Mouse (Mus musculus): ENCODE data around the gene Kirrel3.

The Kirrel3 gene

DNA sequence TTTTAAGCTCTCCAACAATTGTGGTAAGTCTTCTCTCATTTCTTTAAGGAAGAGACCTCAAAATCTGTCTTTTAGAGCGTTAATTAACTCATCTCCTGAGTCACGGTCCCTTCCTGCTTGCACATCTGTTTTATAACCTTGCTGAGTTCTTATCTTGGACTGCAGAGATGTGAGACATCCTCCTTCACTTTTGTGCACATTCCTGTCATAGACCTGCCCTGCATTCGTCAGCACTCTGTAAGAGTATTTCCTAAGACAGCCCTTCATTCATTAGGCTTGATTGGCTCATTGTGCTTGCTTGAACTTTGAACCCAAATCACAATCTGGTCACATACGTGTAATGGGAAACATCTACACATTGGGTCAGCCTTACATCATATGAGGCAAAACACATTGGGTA lies 114.6 kb downstream of the Kirrel3 start:
- DNase-seq (ENCODE audit: low spot score in 2 of 2) = no peak

DNA sequence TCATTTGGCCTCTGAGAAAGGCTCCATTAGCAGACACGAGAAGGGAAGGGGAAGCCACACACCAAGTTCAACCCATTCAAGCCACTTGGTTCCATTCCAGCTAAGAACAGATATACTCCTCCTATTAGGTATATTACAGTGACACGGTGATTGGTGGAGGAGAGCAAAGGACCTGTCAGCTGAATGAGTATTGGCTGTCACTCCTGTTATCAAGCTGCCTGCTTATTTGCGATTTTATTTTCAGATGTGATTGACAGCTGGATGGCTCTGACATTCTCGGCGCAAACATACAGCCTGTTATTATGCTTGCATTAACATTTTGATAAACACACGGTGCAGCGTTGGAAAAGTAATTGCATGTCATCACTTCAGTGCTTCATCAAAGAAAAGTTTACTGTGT lies 118.1 kb downstream of the Kirrel3 start:
- no peak for DNase-seq (ENCODE audit: low spot score in 2 of 2)

GRCm38 (mm10) chr9:34604931-34605330 lies 119.2 kb downstream of the Kirrel3 start:
- DNase-seq (ENCODE audit: low spot score in 2 of 2) = no peak

DNA sequence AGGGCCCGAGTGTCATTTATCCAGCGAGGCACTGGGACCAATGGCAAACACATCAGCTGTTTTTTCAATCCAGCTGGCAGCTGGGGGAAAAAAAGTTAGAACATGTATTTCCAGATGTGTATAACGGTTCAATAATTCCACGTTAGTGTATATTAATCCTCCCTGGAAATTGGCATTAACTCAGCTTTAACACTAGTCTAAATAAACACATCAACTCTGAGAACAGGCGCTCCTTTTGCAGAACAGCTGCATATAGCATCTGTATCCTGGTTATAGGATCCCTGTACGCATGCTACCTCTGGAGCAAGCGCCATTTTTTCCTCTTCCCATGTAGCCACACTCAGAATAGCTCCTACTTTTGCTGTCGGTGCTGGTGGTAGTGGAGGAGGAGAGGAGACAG lies 119.8 kb downstream of the Kirrel3 start:
- DNase-seq (ENCODE audit: low spot score in 2 of 2) = no peak

DNA sequence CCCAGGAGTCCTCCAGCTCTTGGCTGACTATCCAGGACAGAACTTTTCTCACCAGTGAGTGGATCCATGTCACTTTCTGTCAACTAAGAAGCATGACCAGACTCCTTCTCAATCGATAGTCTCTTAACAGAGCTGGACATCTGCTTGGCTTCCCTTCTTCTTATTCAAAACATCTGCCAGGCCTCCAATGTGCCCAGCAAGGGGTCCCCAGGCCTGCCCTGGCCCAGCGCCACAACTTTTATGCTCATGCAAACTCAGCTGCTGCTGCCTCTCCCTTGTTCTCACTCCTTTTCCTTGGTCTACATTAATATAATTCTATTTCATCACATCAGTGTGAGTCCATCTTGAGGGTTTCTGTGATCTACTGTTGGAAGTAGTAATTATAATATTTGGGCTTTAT lies 122.3 kb downstream of the Kirrel3 start:
- no peak for DNase-seq (ENCODE audit: low spot score in 2 of 2)

- DNase-seq (ENCODE audit: low spot score in 2 of 2) = no peak
These were observed 127.4 kb downstream of the Kirrel3 start for GRCm38 (mm10) chr9:34612886-34613769.

DNA sequence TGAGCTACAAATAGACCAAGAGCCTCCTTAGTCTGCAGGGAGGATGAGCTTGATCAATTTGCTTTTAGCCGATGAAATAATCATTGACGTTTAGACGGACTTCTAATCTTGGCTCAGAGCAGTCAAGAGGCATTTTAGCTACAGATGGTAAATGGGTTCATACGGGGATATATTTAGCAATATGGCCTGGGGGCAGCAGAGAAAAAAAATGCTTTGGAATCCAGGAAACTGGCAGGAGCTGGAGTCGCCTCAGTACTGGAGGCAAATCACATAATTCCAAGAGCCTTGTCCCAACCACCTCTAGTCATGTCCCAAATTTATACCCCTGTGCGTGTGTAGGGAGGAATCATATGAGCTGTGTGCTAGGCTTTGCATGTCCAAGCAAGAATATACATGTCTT lies 132.4 kb downstream of the Kirrel3 start:
- no peak for DNase-seq (ENCODE audit: low spot score in 2 of 2)

DNA sequence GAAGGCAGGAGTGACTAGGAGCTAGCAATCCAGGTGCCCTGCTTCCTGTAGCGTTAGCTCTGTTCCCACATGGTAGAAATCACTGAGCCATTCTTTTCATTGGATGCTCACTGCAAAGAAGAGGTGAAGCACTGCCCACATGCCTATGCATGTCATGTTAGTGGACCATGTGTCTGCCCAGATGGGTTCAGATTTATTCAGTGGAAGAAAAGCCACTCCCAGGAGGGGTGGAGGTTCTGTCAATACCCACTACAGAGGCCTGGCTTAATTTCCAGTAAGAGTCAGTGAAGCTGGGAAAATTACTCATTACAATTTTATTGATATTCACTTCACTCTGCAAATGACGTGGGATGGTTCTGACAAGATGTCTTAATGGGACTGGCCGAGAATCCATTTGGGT lies 134.2 kb downstream of the Kirrel3 start:
- DNase-seq (ENCODE audit: low spot score in 2 of 2) = no peak

GRCm38 (mm10) chr9:34623526-34623925 lies 137.8 kb downstream of the Kirrel3 start:
- no peak for DNase-seq (ENCODE audit: low spot score in 2 of 2)

- no peak for DNase-seq (ENCODE audit: low spot score in 2 of 2)
These were observed 138.3 kb downstream of the Kirrel3 start for GRCm38 (mm10) chr9:34624021-34624420.

DNA sequence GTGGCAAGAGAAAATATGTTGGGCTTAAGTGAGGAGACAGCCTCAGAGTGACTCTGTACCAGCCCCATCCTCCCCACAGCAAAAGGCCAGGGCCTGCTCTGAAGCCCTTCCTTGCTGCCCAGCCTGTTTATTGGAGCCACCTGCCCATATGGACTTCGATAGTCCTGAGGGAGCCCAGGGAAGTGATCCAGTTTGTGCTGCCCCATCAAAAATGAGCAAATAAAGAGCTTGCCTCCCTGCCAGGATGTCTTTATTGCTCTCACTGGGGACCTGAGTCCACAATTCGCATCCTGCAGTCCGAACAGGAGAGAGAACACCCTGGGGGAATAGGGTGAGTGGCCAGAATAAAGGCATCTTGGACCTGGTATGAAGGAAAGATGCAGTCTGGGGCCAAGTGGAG lies 143.1 kb downstream of the Kirrel3 start:
- no peak for DNase-seq (ENCODE audit: low spot score in 2 of 2)

- DNase-seq (ENCODE audit: low spot score in 2 of 2) = no peak
These were observed 150.0 kb downstream of the Kirrel3 start for GRCm38 (mm10) chr9:34635696-34636095.

- no peak for DNase-seq (ENCODE audit: low spot score in 2 of 2)
These were observed 158.2 kb downstream of the Kirrel3 start for GRCm38 (mm10) chr9:34643917-34644316.

GRCm38 (mm10) chr9:34644392-34644791 lies 158.7 kb downstream of the Kirrel3 start:
- no peak for DNase-seq (ENCODE audit: low spot score in 2 of 2)

DNA sequence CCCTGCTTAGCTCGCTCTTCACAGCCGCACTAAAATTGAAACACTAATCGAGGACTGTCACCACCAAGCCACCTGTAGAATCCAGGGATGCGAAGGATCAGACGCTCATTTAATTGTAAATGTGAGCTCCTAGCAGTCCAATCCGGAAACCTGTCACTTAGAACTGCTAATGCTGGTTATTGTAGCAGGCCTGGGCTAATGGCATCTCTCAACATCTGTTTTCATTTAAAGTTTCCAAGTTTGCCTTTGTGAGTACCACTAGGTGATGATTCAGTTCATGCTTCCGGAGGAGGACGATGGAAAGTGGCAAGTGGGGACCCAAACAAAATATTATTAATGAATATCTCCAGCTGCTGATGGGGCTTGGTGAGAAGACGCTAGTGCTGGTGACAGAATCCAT lies 161.1 kb downstream of the Kirrel3 start:
- DNase-seq (ENCODE audit: low spot score in 2 of 2) = no peak

DNA sequence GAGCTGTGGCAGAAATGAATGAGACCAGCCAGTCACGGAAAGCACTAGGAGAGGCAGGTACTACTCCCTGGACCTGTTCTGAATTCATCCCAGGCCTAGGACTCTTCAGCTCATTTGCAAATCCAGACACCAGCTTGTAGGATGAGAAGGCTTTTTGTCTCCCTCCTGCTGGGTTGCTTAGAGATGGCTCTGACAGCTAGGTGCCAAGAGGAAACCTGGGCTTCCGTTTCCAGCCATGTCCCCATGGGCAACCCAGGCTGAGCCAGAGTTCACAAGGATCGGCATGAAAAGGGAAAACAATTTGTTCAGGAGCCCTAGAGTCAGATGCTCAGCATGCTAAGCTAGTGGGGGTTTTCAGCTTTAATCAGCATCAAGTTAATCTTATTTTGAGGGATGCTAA lies 166.6 kb downstream of the Kirrel3 start:
- no peak for DNase-seq (ENCODE audit: low spot score in 2 of 2)

- DNase-seq (ENCODE audit: low spot score in 2 of 2) = no peak
These were observed 167.4 kb downstream of the Kirrel3 start for GRCm38 (mm10) chr9:34653141-34653540.

DNA sequence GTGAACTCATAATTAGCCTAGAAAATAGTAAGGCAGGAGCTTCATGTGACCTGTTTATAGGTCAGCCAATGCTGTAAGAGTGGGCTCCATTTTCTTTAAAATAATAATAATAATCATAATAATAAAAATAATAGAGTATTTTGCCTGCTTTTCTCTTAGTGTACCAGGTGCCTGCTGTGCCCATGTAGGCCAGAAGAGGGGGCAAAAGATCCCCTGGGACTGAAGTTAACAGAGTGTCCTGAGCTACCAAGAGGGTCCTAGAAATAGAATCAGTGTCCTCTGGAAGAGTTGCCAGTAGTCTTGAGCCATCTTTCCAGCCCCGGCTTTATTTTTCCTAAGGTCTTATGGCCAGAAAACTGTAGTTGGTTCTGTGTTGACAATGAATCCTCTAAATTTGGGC lies 174.9 kb downstream of the Kirrel3 start:
- no peak for DNase-seq (ENCODE audit: low spot score in 2 of 2)

GRCm38 (mm10) chr9:34663412-34663811 lies 177.7 kb downstream of the Kirrel3 start:
- no peak for DNase-seq (ENCODE audit: low spot score in 2 of 2)

- no peak for DNase-seq (ENCODE audit: low spot score in 2 of 2)
These were observed 179.9 kb downstream of the Kirrel3 start for GRCm38 (mm10) chr9:34665361-34666129.

DNA sequence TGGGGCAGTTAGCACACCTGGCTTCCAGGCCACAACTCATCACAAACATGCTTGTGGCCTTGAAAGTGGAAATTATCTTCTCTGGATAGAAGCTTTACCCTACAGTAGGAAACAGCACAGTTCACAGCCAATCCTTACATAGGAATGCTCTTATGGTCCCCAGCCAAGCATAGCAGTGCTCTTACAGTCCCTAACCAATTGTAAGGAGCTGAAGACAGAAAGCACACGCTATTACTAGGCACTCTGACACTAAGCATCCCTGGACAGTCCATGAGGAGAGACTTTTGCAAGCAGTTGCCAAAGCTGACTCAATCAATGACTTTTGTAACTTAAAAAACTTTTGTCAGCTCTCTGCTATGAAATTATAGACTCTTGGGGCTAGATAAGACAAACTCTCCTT lies 181.5 kb downstream of the Kirrel3 start:
- no peak for DNase-seq (ENCODE audit: low spot score in 2 of 2)

- no peak for DNase-seq (ENCODE audit: low spot score in 2 of 2)
These were observed 185.2 kb downstream of the Kirrel3 start for GRCm38 (mm10) chr9:34670906-34671305.

DNA sequence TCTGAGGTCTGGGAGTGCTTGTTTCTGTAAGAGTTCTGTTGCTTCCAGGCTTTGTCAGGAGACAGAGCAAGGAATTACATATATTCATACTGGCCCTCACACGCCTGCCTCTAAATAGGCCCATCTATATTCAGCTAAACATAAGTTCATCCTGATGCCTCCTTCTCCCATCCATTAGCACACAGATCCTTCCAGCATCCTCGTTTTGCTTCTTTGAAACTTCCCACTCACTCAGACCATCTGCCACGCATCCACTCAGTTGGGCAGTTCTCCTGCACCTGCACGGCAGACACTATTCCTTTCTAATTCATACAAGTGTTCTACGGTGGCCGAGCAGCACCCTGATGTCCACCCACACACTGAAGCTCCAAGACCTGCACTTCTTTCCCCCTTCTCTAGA lies 201.1 kb downstream of the Kirrel3 start:
- DNase-seq (ENCODE audit: low spot score in 2 of 2) = no peak
